Mouse (Mus musculus): ENCODE measurements around the gene Pabpn1l.

The Pabpn1l gene

DNA sequence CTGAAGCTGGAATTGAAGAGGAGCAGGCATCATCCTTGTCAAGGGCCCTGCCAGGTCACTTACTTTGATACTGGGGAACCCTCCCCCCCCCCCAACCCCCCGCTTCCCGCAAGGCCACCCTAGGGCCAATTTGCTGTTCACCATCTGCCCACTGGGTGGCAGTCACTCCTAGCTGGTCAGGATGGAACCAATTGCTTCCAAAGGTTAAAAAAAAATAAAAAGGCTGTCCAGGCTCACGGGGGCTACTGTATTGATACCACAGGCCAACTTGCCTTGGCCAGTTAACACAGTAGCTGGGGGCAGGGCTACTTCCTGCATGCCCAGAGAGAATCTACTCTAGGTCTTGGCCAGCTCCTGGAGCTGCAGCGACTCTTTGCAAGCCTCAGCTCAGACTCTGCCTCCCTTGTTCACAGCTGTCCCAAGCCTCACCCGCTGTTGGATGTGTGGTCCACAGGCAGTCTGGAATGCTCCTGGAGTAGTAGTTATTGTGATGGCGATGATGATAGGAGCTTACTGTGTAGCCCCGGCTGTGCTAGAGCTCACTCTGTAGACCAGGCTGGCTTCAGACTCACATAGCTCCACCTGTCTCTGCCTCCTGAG lies 4.5 kb downstream of the Pabpn1l start:
- DNase-seq (ENCODE audit: low spot score in 2 of 2): peak; percentile 73 to 82

DNA sequence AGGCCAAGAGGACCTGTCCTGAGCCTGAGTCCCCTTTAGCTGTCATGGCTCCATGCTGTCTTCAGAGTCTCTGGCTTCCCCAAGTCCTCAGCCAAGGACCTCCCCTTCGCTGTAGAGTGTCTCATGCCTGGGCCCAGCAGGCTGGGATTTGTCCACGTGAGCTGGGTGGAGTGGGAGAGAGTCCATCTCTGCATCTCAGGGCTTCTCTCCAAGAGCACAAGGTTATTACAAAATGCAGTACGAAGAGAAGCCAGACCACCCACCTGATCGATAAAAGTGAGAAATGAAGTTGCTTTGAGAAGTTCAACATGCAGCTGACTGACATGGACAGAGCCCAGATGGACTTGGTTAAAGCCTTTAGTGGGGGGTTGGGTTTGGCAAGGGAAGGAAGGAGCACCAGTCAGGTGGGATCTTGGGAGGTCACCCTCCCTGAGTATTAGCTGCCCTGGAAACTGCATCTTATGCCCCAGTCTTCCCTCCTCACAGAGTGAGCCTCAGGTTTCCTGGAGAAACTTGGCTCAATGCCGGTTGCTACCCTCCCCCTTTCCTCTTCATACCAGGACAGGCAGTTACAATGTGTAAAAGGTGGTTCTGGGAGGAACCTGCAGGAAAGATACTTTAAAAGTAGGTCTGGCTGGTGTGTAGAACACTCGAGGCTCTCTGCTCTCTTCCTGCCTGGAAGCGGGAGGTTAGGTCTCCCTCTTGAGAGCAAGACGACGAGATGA lies 6.2 kb downstream of the Pabpn1l start:
- no peak for DNase-seq (ENCODE audit: low spot score in 2 of 2)

DNA sequence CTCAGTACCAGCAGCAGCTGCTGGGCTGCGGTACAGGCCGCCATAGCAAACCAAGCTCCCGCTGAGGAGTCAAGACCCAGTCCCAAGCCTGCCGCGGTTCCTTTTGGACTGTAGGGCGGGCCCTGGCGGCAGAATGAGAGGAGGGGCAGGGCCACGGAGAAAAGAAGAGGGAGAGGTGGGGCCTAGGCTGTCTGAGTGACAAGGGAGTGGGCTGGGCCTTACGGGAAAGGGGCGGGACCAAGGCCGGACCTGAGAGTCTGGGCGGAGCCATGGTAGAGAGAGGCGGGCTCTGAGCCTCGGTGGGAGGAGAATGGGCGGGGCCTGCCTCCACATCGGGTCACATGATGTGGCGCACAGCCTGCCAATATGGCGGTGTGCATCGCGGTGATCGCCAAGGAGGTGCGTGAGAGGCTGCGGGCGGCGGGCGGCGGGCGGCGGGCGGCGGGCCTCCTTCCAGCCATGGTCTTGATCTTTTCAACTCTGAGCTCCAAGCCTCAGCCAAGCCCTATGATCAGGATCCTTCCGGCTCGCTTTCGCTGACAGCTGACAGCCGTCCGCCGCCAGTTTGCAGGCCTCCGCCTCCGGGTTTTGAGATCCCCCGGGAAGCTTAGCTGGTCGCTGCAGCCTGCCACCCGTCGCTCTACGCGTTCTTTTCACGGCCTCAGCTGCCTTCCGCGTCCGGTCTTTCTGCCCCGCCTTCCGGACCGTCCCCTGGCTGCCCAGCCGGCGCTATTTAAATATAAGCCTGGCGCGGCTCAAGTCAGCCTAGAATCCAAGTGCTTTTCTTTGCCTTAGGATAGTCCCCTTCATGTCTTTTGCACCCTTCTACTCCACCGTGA lies 11.0 kb downstream of the Pabpn1l start, which contains the start of the genes Galns and Trappc2l:
TSS of gene Galns (minus strand) at position 169 of the 839 bp plus-strand sequence.
TSS of gene Trappc2l (plus strand) at position 346 of the 839 bp plus-strand sequence.
- peak; percentile 91 to 94 for DNase-seq (ENCODE audit: low spot score in 2 of 2)

DNA sequence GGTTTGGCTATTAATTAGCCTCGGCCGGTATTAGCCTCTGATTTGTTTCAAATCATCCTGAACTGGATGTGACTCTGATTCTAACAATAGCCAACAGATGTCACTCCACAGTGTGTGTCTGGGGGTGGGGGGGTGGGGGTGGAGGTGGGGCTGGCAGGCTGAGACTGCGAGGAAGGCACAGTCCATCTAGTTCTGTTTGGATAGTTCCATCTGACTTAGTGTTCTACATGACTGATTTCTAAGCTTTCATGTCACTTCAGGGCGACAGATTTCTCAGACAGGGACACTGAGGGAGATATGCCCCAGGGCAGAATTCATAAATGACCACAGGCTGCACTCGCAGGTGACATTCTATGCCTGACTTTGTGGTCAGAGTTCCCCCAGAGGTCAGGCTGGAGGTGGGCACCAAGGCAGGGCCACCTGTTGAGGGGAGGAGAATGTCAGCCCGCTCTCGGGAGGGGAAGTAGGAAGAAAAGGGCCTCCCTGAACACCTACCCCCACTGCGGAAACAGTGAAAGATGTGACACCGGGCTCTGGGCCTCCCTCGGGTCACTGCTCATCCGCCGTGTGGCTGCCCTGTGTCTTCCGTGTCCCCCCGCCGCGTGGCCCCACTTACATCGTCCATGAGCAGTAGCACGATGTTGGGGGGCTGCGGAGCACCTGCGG lies 11.8 kb downstream of the Pabpn1l start:
- peak in 1 of 2 experiments; percentile 18 for DNase-seq (ENCODE audit: low spot score in 2 of 2)

DNA sequence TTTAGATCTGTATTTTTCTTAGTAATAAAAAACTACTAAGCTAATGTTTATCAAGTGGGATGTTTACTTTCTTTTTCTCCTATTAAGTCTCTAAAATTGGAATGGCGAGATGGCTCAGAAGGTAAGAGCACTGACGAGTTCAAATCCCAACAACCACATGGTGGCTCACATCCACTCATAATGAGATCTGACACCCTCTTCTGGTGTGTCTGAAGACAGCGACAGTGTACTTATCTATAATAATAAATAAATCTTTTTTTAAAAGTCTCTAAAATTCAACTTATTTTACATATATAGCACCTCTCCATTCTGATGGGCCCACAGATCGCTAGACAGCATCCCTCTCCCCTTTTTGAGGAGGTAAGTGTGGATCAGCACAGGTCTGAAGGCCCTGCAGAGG lies 12.3 kb downstream of the Pabpn1l start:
- DNase-seq (ENCODE audit: low spot score in 2 of 2): no peak

DNA sequence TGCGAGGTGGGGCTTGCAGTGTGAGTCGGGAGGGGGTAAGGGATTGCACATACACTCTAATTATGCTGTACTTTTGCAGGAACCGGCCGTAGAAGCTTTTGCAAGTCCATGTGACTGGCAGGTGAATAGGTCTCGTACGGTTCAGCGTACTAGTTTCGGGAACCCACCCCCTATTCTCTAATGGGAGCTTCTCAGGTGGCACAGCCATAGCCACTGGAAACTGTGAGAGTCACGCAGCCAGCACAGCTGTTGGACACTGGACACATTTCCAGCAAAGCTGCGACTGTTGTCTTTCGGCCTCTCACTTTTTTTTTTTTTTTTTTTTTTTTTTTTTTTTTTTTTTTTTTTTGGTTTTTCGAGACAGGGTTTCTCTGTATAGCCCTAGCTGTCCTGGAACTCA lies 15.7 kb downstream of the Pabpn1l start:
- DNase-seq (ENCODE audit: low spot score in 2 of 2): no peak

DNA sequence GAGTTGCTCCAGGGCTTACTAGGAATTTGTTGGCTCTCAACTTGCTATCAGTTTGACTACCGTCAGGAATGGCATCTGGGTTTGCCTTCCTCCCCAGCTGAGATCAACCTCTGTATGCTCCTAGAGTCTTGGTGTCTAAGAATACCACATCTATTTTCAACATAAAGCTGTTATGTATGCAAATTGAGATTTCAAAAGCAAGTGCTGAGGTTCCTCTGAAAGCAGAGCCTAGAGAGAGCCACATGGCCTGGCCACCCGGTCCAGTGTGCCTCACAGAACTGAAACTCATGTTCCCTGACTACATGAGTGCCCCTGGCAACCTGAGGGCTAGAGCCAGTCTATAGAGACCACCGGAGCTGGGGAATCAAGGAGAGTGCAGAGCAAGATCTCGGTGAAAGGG lies 17.2 kb downstream of the Pabpn1l start:
- DNase-seq (ENCODE audit: low spot score in 2 of 2): no peak

DNA sequence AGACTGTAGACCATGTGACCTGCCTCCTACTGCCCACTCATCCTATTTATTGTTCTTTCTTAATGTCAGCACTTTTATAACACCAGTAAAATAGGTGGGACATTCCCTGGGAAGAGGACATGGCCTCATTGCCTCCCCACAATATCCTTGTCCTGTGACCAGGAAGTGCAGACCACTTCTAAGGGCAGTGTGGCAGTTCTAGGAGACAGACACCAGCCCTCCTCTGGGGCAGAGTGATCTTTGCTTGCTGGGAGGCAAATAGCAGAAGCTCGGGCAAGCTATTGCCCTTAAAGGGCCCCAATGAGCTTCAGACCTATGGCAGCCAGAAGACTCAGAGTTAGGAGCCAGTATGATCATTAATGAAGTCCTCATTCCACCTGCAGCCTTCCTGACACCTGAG lies 17.9 kb downstream of the Pabpn1l start:
- no peak for DNase-seq (ENCODE audit: low spot score in 2 of 2)

DNA sequence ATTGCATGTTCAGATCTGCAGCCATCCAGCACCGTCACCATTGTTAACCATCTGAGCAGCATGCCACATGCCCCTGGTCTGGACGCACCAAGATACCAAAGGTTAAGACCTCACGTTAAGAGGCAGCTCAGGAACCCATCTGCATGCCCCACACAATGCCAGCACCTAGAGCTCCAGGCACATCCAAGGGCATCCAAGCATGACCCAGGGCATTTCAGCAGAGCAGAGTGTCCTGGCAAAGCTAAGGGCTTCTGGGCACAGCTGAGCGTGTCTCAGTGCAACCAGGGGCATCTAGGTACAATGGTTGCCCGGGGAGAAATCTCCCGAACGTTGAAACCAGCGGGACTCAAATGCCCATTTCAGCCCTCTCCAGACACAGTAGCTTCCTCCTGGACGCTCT lies 21.9 kb downstream of the Pabpn1l start:
- DNase-seq (ENCODE audit: low spot score in 2 of 2): no peak

DNA sequence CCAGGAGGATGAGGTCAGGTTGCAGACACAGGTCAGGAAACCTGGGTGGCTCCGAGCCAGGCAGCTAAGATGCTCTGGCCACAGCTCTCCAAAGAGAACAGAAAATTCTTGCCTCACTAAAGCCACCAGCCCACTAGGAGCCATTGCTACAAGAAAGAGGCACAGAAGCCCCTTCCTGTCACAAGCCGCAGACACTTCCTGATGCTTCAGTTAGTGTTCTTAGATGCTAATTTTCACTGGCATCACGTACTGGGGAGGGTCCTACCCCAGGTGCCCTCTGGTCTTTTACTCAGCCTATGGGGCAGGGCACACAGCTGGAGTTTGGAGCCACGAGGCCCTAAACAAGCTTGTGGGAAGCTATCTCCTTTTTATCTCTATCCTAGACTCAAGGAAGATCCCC lies 26.5 kb downstream of the Pabpn1l start:
- DNase-seq (ENCODE audit: low spot score in 2 of 2): no peak

DNA sequence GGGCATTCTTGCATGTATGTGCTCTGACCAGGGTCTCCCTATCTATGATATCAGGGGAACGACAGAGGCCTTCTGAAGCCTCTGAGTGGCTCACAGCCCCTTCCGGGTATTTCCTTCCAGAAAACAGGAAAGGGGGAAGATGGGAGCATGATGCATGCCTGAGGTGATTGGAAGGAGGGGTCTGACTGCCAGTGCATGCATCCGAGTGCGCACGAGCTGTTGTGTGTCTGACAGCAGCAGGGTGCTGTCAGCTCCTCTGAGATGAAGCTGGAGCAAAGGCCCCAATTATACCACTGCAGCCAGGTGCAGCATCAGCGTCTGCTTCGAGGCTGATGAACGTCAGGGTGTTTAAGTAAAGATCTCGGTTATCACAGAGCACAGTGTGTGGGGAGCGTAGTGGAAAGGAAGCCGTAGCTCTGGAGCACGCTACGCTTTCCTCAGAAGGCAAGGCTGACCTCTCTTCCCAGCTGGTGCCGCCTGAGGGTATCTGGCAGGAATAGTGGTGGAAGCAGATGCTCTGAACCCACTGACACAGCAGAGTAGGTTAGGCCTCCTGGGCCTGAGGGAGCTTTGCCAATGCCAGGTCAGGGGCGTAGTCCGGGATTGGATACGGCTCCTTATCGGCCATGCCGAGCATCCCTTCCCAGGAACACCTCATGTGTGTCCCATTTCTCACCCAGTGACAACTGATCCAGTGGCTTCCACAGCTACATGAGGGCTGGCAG lies 28.6 kb downstream of the Pabpn1l start:
- no peak for DNase-seq (ENCODE audit: low spot score in 2 of 2)

DNA sequence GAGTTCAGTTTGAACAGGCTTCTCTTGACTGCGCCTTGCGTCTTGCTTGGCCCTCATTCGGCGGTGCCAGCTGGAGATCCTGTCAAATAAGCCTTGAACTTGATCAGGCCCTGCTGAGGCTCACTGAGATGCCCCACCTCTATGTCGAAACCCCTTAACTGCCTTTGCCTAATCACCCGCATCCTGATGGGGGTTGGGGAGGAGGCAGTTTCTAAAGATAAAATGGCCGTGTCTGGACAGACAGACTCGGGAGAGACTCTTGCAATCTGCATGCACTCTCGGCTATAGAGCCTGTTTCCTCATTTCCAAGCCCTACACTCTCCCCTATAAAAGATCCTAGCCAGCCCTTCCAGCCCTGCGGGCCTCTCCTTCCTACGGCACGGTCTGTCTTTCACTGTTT lies 29.3 kb downstream of the Pabpn1l start:
- DNase-seq (ENCODE audit: low spot score in 2 of 2): no peak

DNA sequence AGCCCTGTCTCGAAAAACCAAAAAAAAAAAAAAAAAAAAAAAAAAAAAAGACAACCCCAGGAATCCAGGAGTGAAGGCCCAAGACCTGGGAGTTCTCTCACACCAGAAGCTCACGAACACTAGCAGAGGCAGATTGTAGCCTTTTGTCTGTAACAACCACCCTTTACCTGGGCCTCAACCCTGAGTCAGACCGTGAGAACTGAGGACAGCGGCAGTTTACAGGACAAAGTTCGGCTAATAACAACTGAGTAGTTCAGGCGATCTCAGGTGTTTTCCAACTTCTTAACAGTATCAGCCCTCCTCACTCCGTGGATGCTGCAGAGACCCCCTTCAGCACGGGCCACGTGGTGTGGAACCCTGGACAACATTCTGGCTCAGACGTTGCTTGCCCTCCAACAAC lies 35.8 kb downstream of the Pabpn1l start:
- DNase-seq (ENCODE audit: low spot score in 2 of 2): no peak

DNA sequence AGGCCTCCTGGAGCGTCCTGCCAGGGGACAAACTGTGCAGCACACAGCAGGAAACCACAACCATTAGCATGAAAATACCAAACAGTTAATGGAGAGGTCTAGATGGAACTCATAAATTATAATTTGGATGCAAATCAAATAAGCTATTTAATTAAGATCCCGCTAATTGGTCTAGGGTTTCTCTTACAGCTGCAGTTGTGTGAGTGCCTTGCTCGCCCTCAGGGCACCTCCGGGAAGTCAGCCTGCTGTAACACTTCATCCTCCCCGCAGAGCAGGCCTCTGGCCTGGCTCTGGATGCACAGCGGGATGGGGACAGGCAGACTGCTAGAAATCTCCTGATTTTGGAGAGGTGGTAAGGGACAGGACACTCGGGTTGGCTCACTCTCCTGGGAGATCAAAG lies 36.4 kb downstream of the Pabpn1l start:
- no peak for DNase-seq (ENCODE audit: low spot score in 2 of 2)

DNA sequence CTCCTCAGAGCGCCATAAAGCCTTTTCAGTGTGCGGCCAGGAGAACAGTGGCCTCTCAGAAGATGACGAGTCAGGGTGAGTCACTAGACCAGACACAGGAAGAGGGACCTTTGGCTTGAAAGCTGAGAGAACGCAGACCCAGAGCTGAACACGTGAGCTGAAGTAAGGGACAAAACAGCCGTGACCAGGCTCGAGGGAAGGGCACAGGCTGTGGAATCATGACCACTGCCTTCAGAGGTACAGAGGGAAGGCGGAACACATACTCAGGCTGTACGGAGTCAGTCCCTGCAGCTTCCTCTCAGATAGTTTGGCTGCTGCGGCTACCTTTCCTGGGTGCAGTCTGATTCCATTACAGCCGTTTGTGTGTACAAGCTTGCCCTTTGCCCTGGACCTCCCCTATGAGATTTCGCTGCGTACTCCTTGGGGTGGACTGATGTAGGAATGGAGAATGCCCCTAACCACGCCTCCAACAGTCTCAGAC lies 37.1 kb downstream of the Pabpn1l start:
- no peak for DNase-seq (ENCODE audit: low spot score in 2 of 2)

DNA sequence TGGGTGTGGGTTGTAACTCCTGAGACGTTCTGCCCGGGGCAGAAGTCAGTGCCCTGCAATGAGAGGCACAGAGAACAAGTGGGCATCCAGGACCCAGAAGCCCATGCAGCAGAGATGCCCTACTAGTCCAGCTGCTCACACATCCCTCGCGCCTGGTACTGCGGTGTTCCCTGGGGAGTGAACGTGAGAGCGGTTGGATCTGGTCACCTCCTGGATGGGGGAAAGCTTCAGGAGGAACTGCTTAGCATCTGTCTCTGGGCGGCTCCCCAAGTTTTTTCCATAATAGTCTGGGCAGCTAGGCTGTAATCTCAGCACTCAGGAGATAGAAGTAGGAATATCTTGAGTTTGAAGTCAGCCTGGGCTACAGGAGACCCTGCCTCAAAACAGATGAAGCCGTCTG lies 37.6 kb downstream of the Pabpn1l start:
- no peak for DNase-seq (ENCODE audit: low spot score in 2 of 2)

DNA sequence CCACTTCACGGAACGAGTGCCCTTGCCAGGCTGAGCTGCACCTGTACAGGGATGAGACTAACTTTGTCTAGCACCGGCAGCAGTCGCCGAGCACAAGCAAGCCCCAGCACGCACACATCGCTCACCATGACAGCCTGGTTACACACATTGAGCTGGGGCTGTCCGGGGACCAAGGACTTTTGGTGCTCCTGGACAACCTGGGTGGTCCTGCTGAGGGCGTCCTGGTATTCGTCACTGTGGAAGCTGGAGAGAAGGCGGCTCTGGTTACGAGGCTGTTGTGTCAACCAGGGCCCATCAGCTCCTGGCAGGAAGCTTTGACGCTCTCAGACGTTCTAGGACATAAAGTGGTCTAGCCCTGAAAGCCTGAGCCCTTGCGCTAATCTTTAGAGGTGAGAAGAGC lies 41.6 kb downstream of the Pabpn1l start:
- no peak for DNase-seq (ENCODE audit: low spot score in 2 of 2)

DNA sequence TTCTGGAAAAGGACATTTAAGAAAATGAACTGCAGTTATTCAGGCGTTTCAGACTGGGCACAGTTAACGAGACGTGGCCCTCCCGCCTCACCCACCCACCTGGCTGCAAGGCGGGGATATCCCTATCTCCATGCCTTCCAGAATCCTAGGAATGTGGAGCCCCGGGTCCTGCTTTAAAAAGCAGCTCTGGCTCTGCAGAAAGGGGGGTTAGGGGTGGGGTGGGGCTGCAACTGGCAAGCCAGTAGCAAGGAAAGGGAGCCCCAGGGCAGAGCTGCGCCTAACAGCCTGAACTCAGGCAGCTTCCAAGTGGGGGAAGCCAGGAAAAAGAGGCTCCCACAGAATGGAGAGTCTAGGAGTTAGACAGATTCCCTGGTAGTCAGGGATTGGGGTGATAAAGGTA lies 43.3 kb downstream of the Pabpn1l start:
- DNase-seq (ENCODE audit: low spot score in 2 of 2): no peak

DNA sequence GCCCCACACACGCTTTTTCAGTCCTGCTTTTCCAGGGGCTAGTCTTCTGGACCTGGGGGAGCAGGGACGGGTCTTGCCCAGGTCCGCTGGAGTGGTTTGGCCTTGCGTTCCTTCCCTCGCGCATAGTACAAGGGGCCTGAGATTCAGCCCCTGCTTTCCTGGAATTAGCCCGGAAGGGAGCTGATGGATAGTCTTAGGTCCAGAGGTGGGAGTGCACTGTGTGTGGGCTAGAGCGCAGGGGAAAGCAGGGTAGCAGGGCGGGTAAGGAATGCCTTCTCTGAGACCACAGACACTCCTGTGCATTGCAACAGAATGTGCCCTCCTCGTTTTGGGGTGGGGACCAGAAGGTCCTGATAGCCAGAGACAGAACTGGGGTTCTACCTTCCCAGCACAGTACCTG lies 45.4 kb downstream of the Pabpn1l start:
- DNase-seq (ENCODE audit: low spot score in 2 of 2): no peak

DNA sequence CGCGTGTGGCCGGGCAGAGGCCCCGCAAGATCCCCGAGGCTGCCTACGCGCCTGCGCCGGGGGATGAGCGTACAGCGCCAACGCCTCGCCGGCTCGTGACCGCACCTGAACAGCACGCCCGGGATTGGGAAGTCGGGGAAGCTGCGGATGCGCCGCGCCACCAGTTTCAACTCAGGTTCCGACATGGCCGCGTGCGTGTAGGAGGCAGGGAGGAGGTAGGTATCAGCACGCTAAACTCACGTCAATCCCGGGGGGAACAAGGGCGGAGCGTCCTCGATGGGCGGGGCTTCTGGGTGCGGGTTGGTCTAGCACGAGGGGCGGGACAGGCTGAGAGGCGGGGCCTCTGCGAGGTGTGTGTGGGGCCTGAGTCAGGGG lies 45.9 kb downstream of the Pabpn1l start, which contains the start of gene Aprt:
TSS of gene Aprt (minus strand) at position 262 of the 375 bp plus-strand sequence.
- peak; percentile 93 to 94 for DNase-seq (ENCODE audit: low spot score in 2 of 2)
